Mouse (Mus musculus): ENCODE data around the gene Ins2. TPM values are rescaled to one million over a fixed set of nuclear protein-coding genes. Genes with fewer than 3 reads are reported as not detected.

The Ins2 gene
- total and polyA plus RNA-seq, 3 experiments: not detected

DNA sequence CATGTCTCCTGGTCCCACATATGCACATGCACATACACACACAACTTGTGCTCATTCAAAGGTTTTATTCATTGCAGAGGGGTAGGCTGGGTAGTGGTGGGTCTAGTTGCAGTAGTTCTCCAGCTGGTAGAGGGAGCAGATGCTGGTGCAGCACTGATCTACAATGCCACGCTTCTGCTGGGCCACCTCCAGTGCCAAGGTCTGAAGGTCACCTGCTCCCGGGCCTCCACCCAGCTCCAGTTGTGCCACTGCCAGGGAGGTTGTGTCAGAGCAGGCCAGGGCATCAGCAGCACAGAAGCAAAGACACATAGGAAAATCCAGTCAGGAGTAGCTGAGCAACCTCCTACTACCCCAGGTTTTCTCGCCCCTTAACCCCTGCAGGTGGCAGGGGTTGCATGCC is 64.6 kb downstream of the Ins2 start:
- H3K4me1 ChIP-seq (ENCODE audit: control insufficient read depth in 1 of 2, insufficient read depth in 2 of 2, low read length in 2 of 2): no peaks in the 10 kb centered on the region
- no peak overlapping the region for H3K4me3 ChIP-seq (ENCODE audit: control insufficient read depth in 1 of 2, insufficient read depth in 1 of 2, low read depth in 2 of 2, low read length in 2 of 2)
- no peaks in the 10 kb centered on the region for H3K27me3 ChIP-seq (ENCODE audit: control insufficient read depth in 1 of 2, insufficient read depth in 2 of 2, low read length in 2 of 2)
- H3K36me3 ChIP-seq (ENCODE audit: control insufficient read depth in 1 of 2, insufficient read depth in 2 of 2, low read length in 2 of 2): no peaks in the 10 kb centered on the region
- no peaks in the 10 kb centered on the region for H3K9me3 ChIP-seq (replicated peaks; ENCODE audit: insufficient read depth, low read length)
- TF ChIP-seq NRF1 (IDR thresholded peaks at IDR 0.05; ENCODE audit: insufficient read depth, low read depth, low read length, poor library complexity, severe bottlenecking): no peak
- no peak for TF ChIP-seq SIN3A (IDR thresholded peaks at IDR 0.05; ENCODE audit: low read length)
- no peak for TF ChIP-seq MAFK (IDR thresholded peaks at IDR 0.05; ENCODE audit: borderline replicate concordance, low read depth, low read length)
- no peak for TF ChIP-seq MAX (IDR thresholded peaks at IDR 0.05; ENCODE audit: low read length)
- no peak for TF ChIP-seq BHLHE40 (IDR thresholded peaks at IDR 0.05; ENCODE audit: borderline replicate concordance, low read depth, low read length)
- H3K79me2 ChIP-seq (ENCODE audit: control insufficient read depth, insufficient read depth, low read length, poor library complexity): no peaks in the 10 kb centered on the region
- H3K9ac ChIP-seq (ENCODE audit: control insufficient read depth, low read depth, low read length, poor library complexity, severe bottlenecking): no peak overlapping the region
- DNase-seq (ENCODE audit: low read depth, low spot score): no peak
- H3K27ac ChIP-seq (ENCODE audit: control insufficient read depth, low read depth, low read length): no peak overlapping the region

DNA sequence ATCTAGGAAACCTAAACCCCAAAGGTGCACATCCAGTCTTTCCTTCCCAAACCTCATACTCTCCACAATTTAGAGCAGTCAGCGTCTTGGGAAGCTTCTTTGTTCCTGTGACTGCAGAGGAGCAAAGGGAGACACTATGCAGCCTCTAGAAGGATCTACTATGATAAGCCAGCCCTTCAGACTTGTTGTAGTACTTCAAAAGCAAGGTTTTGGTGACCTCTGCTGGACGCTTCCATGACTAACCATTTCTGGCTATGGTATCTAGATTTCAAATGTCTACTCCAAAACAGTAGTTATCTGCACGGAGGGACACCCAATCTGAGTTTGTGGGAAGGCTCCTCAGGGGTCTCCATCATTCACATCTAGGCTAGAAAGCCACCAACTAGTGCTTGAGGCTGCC is 67.5 kb downstream of the Ins2 start:
- H3K27me3 ChIP-seq (ENCODE audit: control insufficient read depth in 1 of 2, insufficient read depth in 2 of 2, low read length in 2 of 2): no peaks in the 10 kb centered on the region

DNA sequence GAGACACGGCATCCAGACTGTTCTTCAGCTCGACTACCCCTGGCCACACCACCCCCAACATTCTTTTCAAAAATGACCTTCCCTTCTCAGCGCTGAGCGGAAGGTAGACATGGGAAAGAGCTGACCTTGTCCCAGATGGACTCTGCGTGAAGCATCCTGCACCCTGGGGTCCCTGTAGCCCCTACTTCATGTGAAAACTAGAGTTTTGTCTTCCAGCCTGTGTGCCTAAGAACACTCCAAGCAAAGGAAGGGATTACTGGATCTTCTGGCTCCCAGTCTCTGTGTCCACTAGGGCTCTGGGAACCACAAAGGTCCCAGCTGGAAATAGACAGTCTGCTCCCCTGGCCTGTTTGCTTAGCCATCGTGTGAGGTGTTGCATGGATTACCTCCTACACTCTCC is 68.0 kb downstream of the Ins2 start:
- no peak overlapping the region for H3K4me3 ChIP-seq (ENCODE audit: control insufficient read depth in 1 of 2, insufficient read depth in 1 of 2, low read depth in 2 of 2, low read length in 2 of 2)
- no peaks in the 10 kb centered on the region for H3K4me1 ChIP-seq (ENCODE audit: control insufficient read depth in 1 of 2, insufficient read depth in 2 of 2, low read length in 2 of 2)
- no peak overlapping the region for H3K27ac ChIP-seq (ENCODE audit: control insufficient read depth, low read depth, low read length)
- no peaks in the 10 kb centered on the region for H3K79me2 ChIP-seq (ENCODE audit: control insufficient read depth, insufficient read depth, low read length, poor library complexity)
- H3K36me3 ChIP-seq (ENCODE audit: control insufficient read depth in 1 of 2, insufficient read depth in 2 of 2, low read length in 2 of 2): no peaks in the 10 kb centered on the region
- DNase-seq (ENCODE audit: low read depth, low spot score): no peak
- no peaks in the 10 kb centered on the region for H3K27me3 ChIP-seq (ENCODE audit: control insufficient read depth in 1 of 2, insufficient read depth in 2 of 2, low read length in 2 of 2)
- H3K9me3 ChIP-seq (replicated peaks; ENCODE audit: insufficient read depth, low read length): no peaks in the 10 kb centered on the region
- TF ChIP-seq SMC3 (IDR thresholded peaks at IDR 0.05; ENCODE audit: low read depth, low read length) (no peak), NRF1 (IDR thresholded peaks at IDR 0.05; ENCODE audit: insufficient read depth, low read depth, low read length, poor library complexity, severe bottlenecking) (no peak), MYB (IDR thresholded peaks at IDR 0.05; ENCODE audit: low read depth, low read length) (no peak), GATA1 (IDR thresholded peaks at IDR 0.05; ENCODE audit: low read depth, low read length) (no peak), MAFK (IDR thresholded peaks at IDR 0.05; ENCODE audit: borderline replicate concordance, low read depth, low read length) (no peak), TAL1 (IDR thresholded peaks at IDR 0.05; ENCODE audit: low read length) (no peak), ZC3H11A (IDR thresholded peaks at IDR 0.05; ENCODE audit: low read depth, low read length) (no peak), POLR2A (IDR thresholded peaks at IDR 0.05; ENCODE audit: control insufficient read depth in 1 of 2, insufficient read depth in 1 of 2, low read depth in 1 of 2, low read length in 2 of 2, poor library complexity in 1 of 2) (no peak), CTCF (IDR thresholded peaks at IDR 0.05 in 2 of 3, conservative IDR thresholded peaks at IDR 0.05 in 1 of 3; ENCODE audit: control insufficient read depth in 1 of 3, insufficient read depth in 1 of 3, low read depth in 2 of 3, low read length in 3 of 3, poor library complexity in 1 of 3, severe bottlenecking in 1 of 3) (no peak), MAZ (IDR thresholded peaks at IDR 0.05; ENCODE audit: low read depth, low read length) (no peak), MXI1 (IDR thresholded peaks at IDR 0.05; ENCODE audit: low read depth, low read length) (no peak), RCOR1 (IDR thresholded peaks at IDR 0.05; ENCODE audit: low read depth, low read length) (no peak), USF1 (IDR thresholded peaks at IDR 0.05; ENCODE audit: low read depth, low read length) (no peak), GABPA (IDR thresholded peaks at IDR 0.05; ENCODE audit: low read depth, low read length) (no peak), POLR2AphosphoS5 (IDR thresholded peaks at IDR 0.05; ENCODE audit: borderline replicate concordance, low read depth, low read length) (no peak), HCFC1 (IDR thresholded peaks at IDR 0.05; ENCODE audit: low read depth, low read length) (no peak), TCF12 (IDR thresholded peaks at IDR 0.05; ENCODE audit: low read depth, low read length) (no peak)
- H3K9ac ChIP-seq (ENCODE audit: control insufficient read depth, low read depth, low read length, poor library complexity, severe bottlenecking): no peak overlapping the region

More for the DNA sequence above, 67.5 kb downstream of the Ins2 start:
- Histone ChIP-seq H3K9me3 (replicated peaks; ENCODE audit: insufficient read depth, low read length) (no peaks in the 10 kb centered on the region), H3K9ac (ENCODE audit: control insufficient read depth, low read depth, low read length, poor library complexity, severe bottlenecking) (no peak overlapping the region), H3K4me3 (ENCODE audit: control insufficient read depth in 1 of 2, insufficient read depth in 1 of 2, low read depth in 2 of 2, low read length in 2 of 2) (no peak overlapping the region), H3K36me3 (ENCODE audit: control insufficient read depth in 1 of 2, insufficient read depth in 2 of 2, low read length in 2 of 2) (no peaks in the 10 kb centered on the region), H3K4me1 (ENCODE audit: control insufficient read depth in 1 of 2, insufficient read depth in 2 of 2, low read length in 2 of 2) (no peaks in the 10 kb centered on the region), H3K79me2 (ENCODE audit: control insufficient read depth, insufficient read depth, low read length, poor library complexity) (no peaks in the 10 kb centered on the region), H3K27ac (ENCODE audit: control insufficient read depth, low read depth, low read length) (no peak overlapping the region)
- peak; percentile 55 for DNase-seq (ENCODE audit: low read depth, low spot score)
- TF ChIP-seq SMC3 (IDR thresholded peaks at IDR 0.05; ENCODE audit: low read depth, low read length): peak; percentile 77
- TF ChIP-seq ZC3H11A (IDR thresholded peaks at IDR 0.05; ENCODE audit: low read depth, low read length): peak; percentile 66
- no peak for TF ChIP-seq TBP (IDR thresholded peaks at IDR 0.05; ENCODE audit: low read depth, low read length)
- TF ChIP-seq USF1 (IDR thresholded peaks at IDR 0.05; ENCODE audit: low read depth, low read length): no peak
- no peak for TF ChIP-seq E2F4 (IDR thresholded peaks at IDR 0.05; ENCODE audit: borderline replicate concordance, low read depth, low read length)
- TF ChIP-seq RAD21 (IDR thresholded peaks at IDR 0.05; ENCODE audit: low read depth, low read length): peak; percentile 78
- TF ChIP-seq MAFK (IDR thresholded peaks at IDR 0.05; ENCODE audit: borderline replicate concordance, low read depth, low read length): no peak
- TF ChIP-seq CTCF (IDR thresholded peaks at IDR 0.05 in 2 of 3, conservative IDR thresholded peaks at IDR 0.05 in 1 of 3; ENCODE audit: control insufficient read depth in 1 of 3, insufficient read depth in 1 of 3, low read depth in 2 of 3, low read length in 3 of 3, poor library complexity in 1 of 3, severe bottlenecking in 1 of 3): peak in 2 of 3 experiments; percentile 25 to 74; a peak in 3 of 6 replicates
- no peak for TF ChIP-seq ZNF384 (IDR thresholded peaks at IDR 0.05; ENCODE audit: low read depth, low read length)
- TF ChIP-seq MEF2A (IDR thresholded peaks at IDR 0.05; ENCODE audit: extremely low read depth, insufficient replicate concordance, low read depth, low read length, poor library complexity, severe bottlenecking): no peak
